Mouse (Mus musculus) bone marrow macrophage, adult 2 months (primary cell): ENCODE results near the gene Srp68.

ENCODE experiments used
- CTCF ChIP-seq: IDR thresholded peaks from 2 replicates; pipeline ENCODE4 v1.5.1; 2012; ENCODE audit warnings: low read depth, mild to moderate bottlenecking, low read length, moderate library complexity
- POLR2A ChIP-seq: IDR thresholded peaks from 2 replicates; pipeline ENCODE4 v1.6.1; 2012; ENCODE audit warnings: mild to moderate bottlenecking, low read depth, low read length, borderline replicate concordance

GRCm38 (mm10) chr11:116253076-116253600 is 20.9 kb downstream of the Srp68 start:
- TF ChIP-seq CTCF (no peak), POLR2A (no peak)
